Mouse (Mus musculus) 3134 (cell line): Measurements from ENCODE around the gene Gm49333.

ENCODE experiments used
- DNase-seq: peaks from one replicate; pipeline ENCODE4 v3.0.0-alpha.2; 2011; ENCODE audit warnings: low spot score; ENCODE audit not compliant: insufficient read length; ENCODE audit errors: extremely low read depth

The Gm49333 gene

GRCm38 (mm10) chr16:20676702-20677101, 65.3 kb downstream of the Gm49333 start:
- no peak for DNase-seq

- DNase-seq = no peak
Observed at GRCm38 (mm10) chr16:20677380-20677779, 66.0 kb downstream of the Gm49333 start.

GRCm38 (mm10) chr16:20677974-20678675, 66.7 kb downstream of the Gm49333 start:
- DNase-seq = peak; percentile 94

GRCm38 (mm10) chr16:20690774-20691173, 79.4 kb downstream of the Gm49333 start:
- DNase-seq = no peak

- no peak for DNase-seq
Observed at GRCm38 (mm10) chr16:20691617-20692016, 80.2 kb downstream of the Gm49333 start.

GRCm38 (mm10) chr16:20692241-20692965, 81.0 kb downstream of the Gm49333 start:
- DNase-seq = no peak

GRCm38 (mm10) chr16:20693111-20693701, 81.8 kb downstream of the Gm49333 start, which contains the start of gene Fam131a:
Gene Fam131a (plus strand): TSS chr16:20693241.
- DNase-seq = peak; percentile 56

- DNase-seq = no peak
Observed at GRCm38 (mm10) chr16:20694781-20695180, 83.4 kb downstream of the Gm49333 start.
